Mouse (Mus musculus): ENCODE results near the gene Dtx2. TPM values are rescaled to one million over a fixed set of nuclear protein-coding genes. Genes with fewer than 3 reads are reported as not detected.

Gene Dtx2
- polyA plus RNA-seq, 1 experiment from 2014 or later = 28.1 TPM

DNA sequence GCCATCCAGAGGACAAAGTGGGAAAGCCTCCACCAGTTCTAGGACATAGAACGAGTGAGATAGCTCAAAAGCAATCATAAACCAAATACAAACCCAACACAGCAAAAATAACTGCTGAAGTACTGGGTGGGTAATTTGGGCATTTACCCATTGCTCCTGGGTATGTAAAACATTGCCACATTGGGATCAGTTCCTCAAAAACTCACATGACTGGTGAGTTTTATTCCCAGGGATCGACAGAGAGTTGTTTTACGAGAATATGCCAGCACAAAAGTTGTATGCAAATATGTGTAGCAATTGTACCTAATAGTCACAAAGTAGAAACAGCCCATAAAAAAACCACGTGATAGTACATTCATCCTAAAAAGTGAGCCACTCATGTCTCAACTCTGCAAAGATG, 40.3 kb downstream of the Dtx2 start:
- Histone ChIP-seq H3K4me3 (replicated peaks; ENCODE audit: low read length) (no peak overlapping the region), H3K4me1 (replicated peaks; ENCODE audit: control insufficient read depth, insufficient read depth, low read length) (no peaks in the 10 kb centered on the region), H3K4me2 (ENCODE audit: low read length) (no peak overlapping the region), H3K36me3 (ENCODE audit: control insufficient read depth, insufficient read depth) (peaks cover 3% of the 10 kb centered on the region; the same call in 1 of the 2 replicates), H3K27me3 (replicated peaks; ENCODE audit: control insufficient read depth, insufficient read depth, low read length) (no peaks in the 10 kb centered on the region), H3K27ac (ENCODE audit: low read length) (no peak overlapping the region), H3K9me3 (ENCODE audit: control insufficient read depth, low read length) (no peaks in the 10 kb centered on the region), H3K9ac (replicated peaks; ENCODE audit: low read depth, low read length) (no peak overlapping the region)
- no peak for ATAC-seq
- WGBS = 83% methylated on average over 4 of the region's 4 CpGs

DNA sequence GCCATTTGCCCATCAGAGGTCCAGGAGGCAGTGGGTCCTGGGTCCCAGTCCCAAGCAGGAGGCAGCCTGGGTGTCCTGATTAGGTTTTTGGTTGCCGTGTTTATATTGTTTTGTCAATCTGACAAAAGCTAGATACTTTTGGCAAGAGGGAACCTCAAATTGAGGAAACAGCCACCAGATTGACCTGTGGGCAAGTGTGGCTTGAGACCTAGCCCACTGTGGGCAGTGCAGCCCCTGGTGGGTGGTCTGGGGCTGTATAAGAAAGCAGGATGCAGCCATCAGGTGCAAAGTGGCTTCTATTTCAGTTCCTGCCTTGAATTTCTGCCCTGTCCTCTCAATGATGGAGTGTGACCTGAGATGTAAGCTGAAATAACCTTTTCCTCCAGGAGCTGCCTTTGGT, 40.7 kb downstream of the Dtx2 start:
- Histone ChIP-seq H3K27ac (ENCODE audit: low read length) (no peak overlapping the region), H3K9me3 (ENCODE audit: control insufficient read depth, low read length) (no peaks in the 10 kb centered on the region), H3K4me1 (replicated peaks; ENCODE audit: control insufficient read depth, insufficient read depth, low read length) (no peaks in the 10 kb centered on the region), H3K27me3 (replicated peaks; ENCODE audit: control insufficient read depth, insufficient read depth, low read length) (no peaks in the 10 kb centered on the region), H3K9ac (replicated peaks; ENCODE audit: low read depth, low read length) (no peak overlapping the region), H3K4me3 (replicated peaks; ENCODE audit: low read length) (no peak overlapping the region), H3K4me2 (ENCODE audit: low read length) (no peak overlapping the region), H3K36me3 (ENCODE audit: control insufficient read depth, insufficient read depth) (peaks cover 3% of the 10 kb centered on the region; the same call in 1 of the 2 replicates)
- WGBS = 100% methylated on average over 1 of the region's 1 CpGs
- no peak for ATAC-seq

DNA sequence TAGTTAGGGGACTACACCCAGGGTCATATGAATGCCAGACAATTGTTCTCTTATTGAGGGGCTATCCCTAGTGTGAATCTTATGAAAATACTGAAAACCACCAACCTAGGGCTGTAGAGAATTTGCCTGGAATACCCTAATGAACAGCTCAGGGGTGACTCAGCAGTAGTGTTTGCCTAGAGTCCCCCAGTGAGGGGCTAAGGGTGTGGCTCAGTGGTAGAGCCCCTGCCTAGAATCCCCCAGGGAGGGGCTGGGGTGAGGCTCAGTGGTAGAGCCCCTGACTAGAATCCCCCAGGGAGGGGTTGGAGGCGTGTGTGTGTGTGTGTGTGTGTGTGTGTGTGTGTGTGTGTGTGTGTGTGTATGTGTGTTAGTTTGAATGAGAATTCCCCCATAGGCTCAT, 42.1 kb downstream of the Dtx2 start:
- H3K27ac ChIP-seq (ENCODE audit: low read length) = no peak overlapping the region
- H3K9ac ChIP-seq (replicated peaks; ENCODE audit: low read depth, low read length) = no peak overlapping the region
- H3K4me3 ChIP-seq (replicated peaks; ENCODE audit: low read length) = no peak overlapping the region
- H3K4me2 ChIP-seq (ENCODE audit: low read length) = no peak overlapping the region
- ATAC-seq = no peak
- 100% methylated on average over 1 of the region's 1 CpGs for WGBS
- H3K9me3 ChIP-seq (ENCODE audit: control insufficient read depth, low read length) = no peaks in the 10 kb centered on the region
- no peaks in the 10 kb centered on the region for H3K4me1 ChIP-seq (replicated peaks; ENCODE audit: control insufficient read depth, insufficient read depth, low read length)
- H3K27me3 ChIP-seq (replicated peaks; ENCODE audit: control insufficient read depth, insufficient read depth, low read length) = no peaks in the 10 kb centered on the region
- H3K36me3 ChIP-seq (ENCODE audit: control insufficient read depth, insufficient read depth) = peaks cover 3% of the 10 kb centered on the region; the same call in 1 of the 2 replicates

DNA sequence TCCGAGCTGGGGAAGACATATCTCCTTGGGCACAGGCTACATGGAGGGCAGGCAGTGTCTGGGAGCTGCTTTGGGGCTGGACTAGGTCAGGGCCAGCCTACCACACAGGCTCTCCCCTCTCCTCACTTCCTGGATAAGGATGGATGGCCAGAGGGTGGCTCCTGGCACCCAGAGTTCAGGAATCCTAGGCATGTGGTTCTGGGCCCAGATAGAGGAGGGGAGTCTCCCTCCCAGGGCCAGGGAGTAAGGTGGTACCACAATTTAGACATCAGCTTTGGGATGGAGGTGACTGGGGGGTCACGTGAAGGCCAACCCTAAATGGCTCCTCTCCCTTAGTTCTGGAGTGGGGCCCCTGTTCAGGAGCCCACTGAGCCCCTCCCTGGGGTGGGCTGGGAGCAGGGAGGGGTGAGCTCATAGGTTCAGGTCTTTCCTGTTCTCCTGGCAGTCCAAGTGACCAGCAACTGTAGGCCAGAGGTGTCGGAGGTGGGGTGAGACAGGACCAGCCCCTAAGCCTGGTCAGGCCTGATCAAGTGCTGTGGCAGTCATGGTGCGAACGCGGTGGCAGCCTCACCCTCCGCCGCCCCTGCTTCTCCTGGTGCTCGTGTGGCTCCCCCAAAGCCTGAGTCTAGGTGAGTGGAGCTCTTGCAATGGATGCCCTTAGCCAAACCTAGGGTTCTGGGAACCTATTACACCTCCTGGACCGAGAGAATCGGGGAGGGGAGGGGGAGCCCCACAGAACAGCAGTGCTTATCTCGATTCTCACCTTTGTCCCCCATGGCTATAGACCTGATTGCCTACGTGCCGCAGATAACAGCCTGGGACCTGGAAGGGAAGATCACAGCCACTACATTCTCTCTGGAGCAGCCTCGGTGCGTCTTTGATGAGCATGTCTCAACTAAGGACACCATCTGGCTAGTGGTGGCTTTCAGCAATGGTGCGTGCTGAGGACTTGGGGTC, 43.9 kb downstream of the Dtx2 start, which contains the start of gene Upk3b:
Gene Upk3b, plus strand, starts transcription at position 239 of the 957 bp plus-strand sequence.
- Histone ChIP-seq H3K4me1 (replicated peaks; ENCODE audit: control insufficient read depth, insufficient read depth, low read length) (no peaks in the 10 kb centered on the region), H3K27me3 (replicated peaks; ENCODE audit: control insufficient read depth, insufficient read depth, low read length) (no peaks in the 10 kb centered on the region), H3K9me3 (ENCODE audit: control insufficient read depth, low read length) (no peaks in the 10 kb centered on the region), H3K27ac (ENCODE audit: low read length) (no peak within 1 kb of the TSS), H3K4me2 (ENCODE audit: low read length) (no peak within 1 kb of the TSS), H3K4me3 (replicated peaks; ENCODE audit: low read length) (no peak within 1 kb of the TSS), H3K9ac (replicated peaks; ENCODE audit: low read depth, low read length) (no peak within 1 kb of the TSS), H3K36me3 (ENCODE audit: control insufficient read depth, insufficient read depth) (no peaks in the 10 kb centered on the region)
- WGBS = 90% methylated on average over 17 of the region's 17 CpGs
- no peak for ATAC-seq

DNA sequence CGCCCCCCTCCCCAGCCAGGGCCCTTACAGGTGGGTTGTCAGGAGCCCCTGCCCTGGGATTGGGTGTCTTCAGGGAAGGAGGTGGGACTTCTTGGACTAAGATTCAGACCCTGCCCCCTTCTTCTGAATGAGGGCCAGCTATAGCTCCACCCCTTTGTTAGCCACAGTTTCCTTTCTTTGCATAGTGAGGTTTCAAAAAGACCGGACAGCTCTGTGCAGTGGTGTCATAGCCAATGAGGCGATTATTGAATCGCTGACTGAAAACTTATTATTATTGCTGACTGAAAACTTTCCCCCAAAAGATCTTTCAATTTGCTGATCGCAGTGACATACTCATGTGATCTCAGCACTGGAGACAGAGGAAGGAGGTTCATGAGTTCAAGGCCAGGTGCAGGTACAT, 45.6 kb downstream of the Dtx2 start:
- ATAC-seq = no peak
- no peaks in the 10 kb centered on the region for H3K36me3 ChIP-seq (ENCODE audit: control insufficient read depth, insufficient read depth)
- H3K4me3 ChIP-seq (replicated peaks; ENCODE audit: low read length) = no peak overlapping the region
- no peak overlapping the region for H3K4me2 ChIP-seq (ENCODE audit: low read length)
- no peaks in the 10 kb centered on the region for H3K27me3 ChIP-seq (replicated peaks; ENCODE audit: control insufficient read depth, insufficient read depth, low read length)
- WGBS = 32% methylated on average over 5 of the region's 5 CpGs
- H3K9me3 ChIP-seq (ENCODE audit: control insufficient read depth, low read length) = no peaks in the 10 kb centered on the region
- H3K9ac ChIP-seq (replicated peaks; ENCODE audit: low read depth, low read length) = no peak overlapping the region
- H3K4me1 ChIP-seq (replicated peaks; ENCODE audit: control insufficient read depth, insufficient read depth, low read length) = no peaks in the 10 kb centered on the region
- H3K27ac ChIP-seq (ENCODE audit: low read length) = no peak overlapping the region

DNA sequence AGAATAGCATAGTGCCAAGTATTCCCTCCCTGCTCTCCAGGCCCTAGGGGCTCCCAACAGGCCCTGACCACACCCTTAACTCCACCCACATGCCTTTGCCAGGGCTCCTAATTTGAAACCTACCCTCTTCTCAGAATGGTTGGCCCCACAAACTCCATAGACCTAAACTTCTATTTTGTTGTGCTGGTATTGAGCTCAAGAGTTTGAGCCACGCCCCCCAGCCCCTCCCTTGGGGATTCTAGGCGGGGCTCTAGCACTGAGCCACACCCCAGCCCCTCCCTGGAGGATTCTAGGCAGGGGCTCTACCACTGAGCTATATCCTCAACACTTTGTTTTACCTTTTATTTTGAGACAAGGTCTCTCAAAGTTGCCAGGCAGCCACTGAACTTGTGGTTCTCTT, 46.7 kb downstream of the Dtx2 start:
- WGBS = 28% methylated on average over 2 of the region's 2 CpGs

DNA sequence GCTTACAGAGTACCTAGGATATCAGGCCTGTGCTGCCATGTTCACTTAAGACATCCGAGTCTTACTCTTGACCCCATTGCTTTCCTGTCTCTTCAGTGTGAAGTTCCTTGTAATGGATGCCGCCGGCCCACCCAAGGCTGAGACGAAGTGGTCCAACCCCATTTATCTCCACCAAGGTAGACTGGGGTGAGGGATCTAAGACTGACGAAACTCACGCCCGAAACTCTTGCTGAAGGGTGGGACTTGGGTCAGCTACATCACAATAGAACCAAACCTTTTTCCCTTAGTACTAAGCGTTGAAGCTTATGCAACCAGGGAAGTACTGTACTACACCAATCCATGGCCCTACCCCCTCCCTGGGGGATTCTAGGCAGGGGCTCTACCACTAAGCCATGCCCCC, 47.1 kb downstream of the Dtx2 start:
- ATAC-seq = no peak
- Histone ChIP-seq H3K4me3 (replicated peaks; ENCODE audit: low read length) (no peak overlapping the region), H3K27me3 (replicated peaks; ENCODE audit: control insufficient read depth, insufficient read depth, low read length) (no peaks in the 10 kb centered on the region), H3K4me1 (replicated peaks; ENCODE audit: control insufficient read depth, insufficient read depth, low read length) (no peaks in the 10 kb centered on the region), H3K9me3 (ENCODE audit: control insufficient read depth, low read length) (no peaks in the 10 kb centered on the region), H3K27ac (ENCODE audit: low read length) (no peak overlapping the region), H3K9ac (replicated peaks; ENCODE audit: low read depth, low read length) (no peak overlapping the region), H3K36me3 (ENCODE audit: control insufficient read depth, insufficient read depth) (no peaks in the 10 kb centered on the region), H3K4me2 (ENCODE audit: low read length) (no peak overlapping the region)
- 94% methylated on average over 8 of the region's 8 CpGs for WGBS

More for the DNA sequence above, 46.7 kb downstream of the Dtx2 start:
- Histone ChIP-seq H3K4me1 (replicated peaks; ENCODE audit: control insufficient read depth, insufficient read depth, low read length) (no peaks in the 10 kb centered on the region), H3K36me3 (ENCODE audit: control insufficient read depth, insufficient read depth) (no peaks in the 10 kb centered on the region), H3K9ac (replicated peaks; ENCODE audit: low read depth, low read length) (no peak overlapping the region), H3K4me2 (ENCODE audit: low read length) (no peak overlapping the region), H3K4me3 (replicated peaks; ENCODE audit: low read length) (no peak overlapping the region), H3K27me3 (replicated peaks; ENCODE audit: control insufficient read depth, insufficient read depth, low read length) (no peaks in the 10 kb centered on the region), H3K9me3 (ENCODE audit: control insufficient read depth, low read length) (no peaks in the 10 kb centered on the region), H3K27ac (ENCODE audit: low read length) (no peak overlapping the region)
- no peak for ATAC-seq

DNA sequence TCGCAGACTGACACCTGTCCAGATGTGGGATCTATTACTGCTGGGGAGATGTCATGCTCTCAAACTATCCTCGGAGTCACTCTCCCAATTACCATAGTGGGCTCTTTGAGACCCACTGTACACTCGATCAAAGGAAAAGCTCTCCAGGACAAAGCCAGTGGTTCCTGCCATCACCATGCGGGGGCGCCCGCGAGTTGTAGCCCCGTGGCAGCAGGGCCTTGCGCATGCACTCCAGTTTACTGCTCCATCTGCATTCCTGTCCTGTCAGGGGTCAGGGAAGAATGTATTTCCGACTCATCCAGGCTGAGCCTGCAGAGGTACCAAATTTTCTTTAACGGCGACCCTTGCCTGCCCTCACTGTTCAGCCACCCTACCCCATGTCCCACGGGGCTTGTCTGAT, 50.3 kb downstream of the Dtx2 start:
- ATAC-seq = no peak
- 73% methylated on average over 13 of the region's 13 CpGs for WGBS
- H3K36me3 ChIP-seq (ENCODE audit: control insufficient read depth, insufficient read depth) = no peaks in the 10 kb centered on the region
- no peak overlapping the region for H3K4me3 ChIP-seq (replicated peaks; ENCODE audit: low read length)
- H3K9ac ChIP-seq (replicated peaks; ENCODE audit: low read depth, low read length) = no peak overlapping the region
- no peaks in the 10 kb centered on the region for H3K4me1 ChIP-seq (replicated peaks; ENCODE audit: control insufficient read depth, insufficient read depth, low read length)
- H3K9me3 ChIP-seq (ENCODE audit: control insufficient read depth, low read length) = no peaks in the 10 kb centered on the region
- H3K4me2 ChIP-seq (ENCODE audit: low read length) = no peak overlapping the region
- H3K27ac ChIP-seq (ENCODE audit: low read length) = no peak overlapping the region
- no peaks in the 10 kb centered on the region for H3K27me3 ChIP-seq (replicated peaks; ENCODE audit: control insufficient read depth, insufficient read depth, low read length)

DNA sequence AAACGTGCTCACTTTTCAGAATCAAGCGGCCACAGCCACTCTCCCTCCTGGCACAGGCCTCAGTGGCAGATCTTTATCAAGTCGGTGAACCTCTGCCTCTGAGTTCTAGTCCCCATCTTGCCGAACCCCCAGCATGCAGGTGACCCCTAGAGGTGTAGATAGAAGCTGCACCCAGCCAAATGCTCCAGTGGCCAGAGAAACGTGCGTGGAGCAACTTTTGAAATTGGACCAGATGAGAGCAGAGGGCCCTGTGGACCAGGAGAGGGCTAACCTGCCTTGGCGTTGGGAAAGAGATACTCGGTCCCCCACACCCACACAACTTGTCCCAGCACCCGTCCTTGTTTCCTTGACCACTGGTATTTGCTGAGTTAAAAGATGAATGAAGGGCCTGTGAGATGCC, 50.8 kb downstream of the Dtx2 start:
- Histone ChIP-seq H3K36me3 (ENCODE audit: control insufficient read depth, insufficient read depth) (no peaks in the 10 kb centered on the region), H3K4me3 (replicated peaks; ENCODE audit: low read length) (no peak overlapping the region), H3K9me3 (ENCODE audit: control insufficient read depth, low read length) (no peaks in the 10 kb centered on the region), H3K4me2 (ENCODE audit: low read length) (no peak overlapping the region), H3K27ac (ENCODE audit: low read length) (no peak overlapping the region), H3K27me3 (replicated peaks; ENCODE audit: control insufficient read depth, insufficient read depth, low read length) (no peaks in the 10 kb centered on the region), H3K4me1 (replicated peaks; ENCODE audit: control insufficient read depth, insufficient read depth, low read length) (no peaks in the 10 kb centered on the region), H3K9ac (replicated peaks; ENCODE audit: low read depth, low read length) (no peak overlapping the region)
- WGBS = 39% methylated on average over 9 of the region's 9 CpGs
- ATAC-seq = no peak
